Mouse (Mus musculus): ENCODE data around the gene Elmo3. TPM values are rescaled to one million over a fixed set of nuclear protein-coding genes. Genes with fewer than 3 reads are reported as not detected.
A peak's percentile ranks its signal among the peaks of the same experiment; 100 is the strongest.

Gene Elmo3
- total and polyA plus RNA-seq, 3 experiments, result 1.3 to 2.9 TPM; not detected in 1

GRCm38 (mm10) chr8:105288958-105289732 is 16.3 kb upstream of the Elmo3 start:
- H3K9ac ChIP-seq (ENCODE audit: control insufficient read depth, low read depth, low read length, poor library complexity, severe bottlenecking), result peak overlapping the region; percentile 76
- TF ChIP-seq KAT2A (conservative IDR thresholded peaks at IDR 0.05; ENCODE audit: low read depth, low read length) (no peak; the same call in 1 of the 2 replicates), TBP (IDR thresholded peaks at IDR 0.05; ENCODE audit: low read depth, low read length) (peak; percentile 95), MXI1 (IDR thresholded peaks at IDR 0.05; ENCODE audit: low read depth, low read length) (peak; percentile 67), USF1 (IDR thresholded peaks at IDR 0.05; ENCODE audit: low read depth, low read length) (peak; percentile 51), ZMIZ1 (IDR thresholded peaks at IDR 0.05; ENCODE audit: low read depth, low read length) (peak; percentile 75), E2F4 (IDR thresholded peaks at IDR 0.05; ENCODE audit: borderline replicate concordance, low read depth, low read length) (0 out of 2 replicates have a peak, but pooled peaks have one; percentile 15), TAL1 (IDR thresholded peaks at IDR 0.05; ENCODE audit: low read length) (no peak), HCFC1 (IDR thresholded peaks at IDR 0.05; ENCODE audit: low read depth, low read length) (peak; percentile 67), NELFE (IDR thresholded peaks at IDR 0.05; ENCODE audit: low read depth, low read length) (peak; percentile 87), SMC3 (IDR thresholded peaks at IDR 0.05; ENCODE audit: low read depth, low read length) (no peak), BHLHE40 (IDR thresholded peaks at IDR 0.05; ENCODE audit: borderline replicate concordance, low read depth, low read length) (peak; percentile 34; the same call in 1 of the 2 replicates), UBTF (IDR thresholded peaks at IDR 0.05; ENCODE audit: borderline replicate concordance, insufficient read depth, low read depth, low read length) (no peak), ELF1 (IDR thresholded peaks at IDR 0.05; ENCODE audit: low read depth, low read length) (peak; percentile 75), CHD2 (IDR thresholded peaks at IDR 0.05; ENCODE audit: low read length) (0 out of 2 replicates have a peak, but pooled peaks have one; percentile 6), CTCF (IDR thresholded peaks at IDR 0.05 in 2 of 3, conservative IDR thresholded peaks at IDR 0.05 in 1 of 3; ENCODE audit: control insufficient read depth in 1 of 3, insufficient read depth in 1 of 3, low read depth in 2 of 3, low read length in 3 of 3, poor library complexity in 1 of 3, severe bottlenecking in 1 of 3) (0 out of 6 replicates have a peak, but pooled peaks of 1 of the 3 experiments have one; percentile 7), TCF12 (IDR thresholded peaks at IDR 0.05; ENCODE audit: low read depth, low read length) (peak; percentile 68), MYC (IDR thresholded peaks at IDR 0.05; ENCODE audit: low read depth, low read length) (peak; percentile 32; the same call in 1 of the 2 replicates), MAX (IDR thresholded peaks at IDR 0.05; ENCODE audit: low read length) (peak; percentile 25; the same call in 1 of the 2 replicates), MYB (IDR thresholded peaks at IDR 0.05; ENCODE audit: low read depth, low read length) (no peak), NRF1 (IDR thresholded peaks at IDR 0.05; ENCODE audit: insufficient read depth, low read depth, low read length, poor library complexity, severe bottlenecking) (peak; percentile 67), CHD1 (IDR thresholded peaks at IDR 0.05; ENCODE audit: low read depth, low read length) (no peak), GATA1 (IDR thresholded peaks at IDR 0.05; ENCODE audit: low read depth, low read length) (peak; percentile 96), POLR2AphosphoS2 (IDR thresholded peaks at IDR 0.05; ENCODE audit: low read length) (peak; percentile 79), ETS1 (IDR thresholded peaks at IDR 0.05; ENCODE audit: low read depth, low read length) (peak; percentile 9; the same call in 1 of the 2 replicates), ZKSCAN1 (IDR thresholded peaks at IDR 0.05; ENCODE audit: low read depth, low read length) (no peak), POLR2A (IDR thresholded peaks at IDR 0.05; ENCODE audit: control insufficient read depth in 1 of 2, insufficient read depth in 1 of 2, low read depth in 1 of 2, low read length in 2 of 2, poor library complexity in 1 of 2) (peak; percentile 81 to 88), RCOR1 (IDR thresholded peaks at IDR 0.05; ENCODE audit: low read depth, low read length) (no peak), SIN3A (IDR thresholded peaks at IDR 0.05; ENCODE audit: low read length) (peak; percentile 78)
- H3K4me1 ChIP-seq (ENCODE audit: control insufficient read depth in 1 of 2, insufficient read depth in 2 of 2, low read length in 2 of 2), result peaks cover 4 to 13% of the 10 kb centered on the region in 2 experiments; a peak in 3 of 4 replicates
- no peaks in the 10 kb centered on the region for H3K27me3 ChIP-seq (ENCODE audit: control insufficient read depth in 1 of 2, insufficient read depth in 2 of 2, low read length in 2 of 2)
- H3K9me3 ChIP-seq (replicated peaks; ENCODE audit: insufficient read depth, low read length), result no peaks in the 10 kb centered on the region
- H3K27ac ChIP-seq (ENCODE audit: control insufficient read depth, low read depth, low read length), result peak overlapping the region; percentile 82
- DNase-seq (ENCODE audit: low read depth, low spot score), result peak; percentile 99
- peaks cover 3% of the 10 kb centered on the region for H3K79me2 ChIP-seq (ENCODE audit: control insufficient read depth, insufficient read depth, low read length, poor library complexity)
- H3K4me3 ChIP-seq (ENCODE audit: control insufficient read depth in 1 of 2, insufficient read depth in 1 of 2, low read depth in 2 of 2, low read length in 2 of 2), result peak overlapping the region; percentile 74 to 86
- no peaks in the 10 kb centered on the region; a peak in 1 of 4 replicates for H3K36me3 ChIP-seq (ENCODE audit: control insufficient read depth in 1 of 2, insufficient read depth in 2 of 2, low read length in 2 of 2)

All from MEL (cell line).